Mouse (Mus musculus) adrenal gland, adult 8-10 months (tissue): Measurements from ENCODE around the gene Gucy1a1. TPM values are rescaled to one million over a fixed set of nuclear protein-coding genes. Genes with fewer than 3 reads are reported as not detected.
A peak's percentile ranks its signal among the peaks of the same experiment; 100 is the strongest.

Source experiments
- DNase-seq: peaks from one replicate; pipeline ENCODE4 v3.0.0; 2022
- microRNA-seq, 2 experiments: library from miRNA; unstranded; fragments of <30 nt; microRNA quantifications; one replicate each; pipeline ENCODE4 v1.2.0; 2022
- total RNA-seq, 4 experiments: library from RNA; stranded (reverse); gene quantifications; 2 replicates each; pipeline ENCODE4 v1.2.4; 2022

The Gucy1a1 gene
- total RNA-seq, 4 experiments from 2014 or later, result 29.2 to 37.0 (median 30.8) TPM

DNA sequence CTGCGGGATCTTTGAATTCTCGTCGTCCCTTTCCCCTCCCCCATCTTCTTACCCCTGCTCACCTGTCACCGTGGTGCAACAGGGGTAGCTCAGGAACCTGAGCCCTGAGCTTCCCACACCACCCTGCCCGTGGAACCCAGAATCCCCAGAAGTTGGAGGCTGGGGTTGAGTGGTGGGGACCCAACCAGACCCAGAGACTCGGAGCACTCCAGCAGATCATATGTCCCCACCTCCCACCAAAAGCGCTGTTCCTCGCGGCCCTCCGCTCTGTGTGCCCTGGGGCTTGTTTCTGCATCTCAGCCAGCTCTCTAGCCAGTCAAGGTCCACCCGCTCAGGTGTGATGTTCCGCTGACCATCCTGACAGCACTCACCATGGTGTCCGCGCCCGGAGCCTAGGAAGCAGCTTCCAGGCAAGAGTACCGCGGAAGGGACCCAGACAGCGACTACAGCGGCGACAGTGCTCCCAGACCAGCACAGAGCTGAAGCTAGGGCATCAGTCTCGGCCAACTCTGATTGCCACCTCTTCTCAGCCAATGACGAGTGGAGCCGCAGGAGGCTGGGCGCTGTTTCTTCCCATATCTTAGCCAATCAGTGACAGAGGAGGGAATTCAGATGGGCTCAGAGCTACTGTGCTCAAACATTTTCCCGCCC is 71.3 kb downstream of the Gucy1a1 start, which contains the start of gene Gucy1b1:
Gene Gucy1b1 (minus strand): TSS at position 489 of the 651 bp plus-strand sequence.
- DNase-seq, result peak; percentile 29

DNA sequence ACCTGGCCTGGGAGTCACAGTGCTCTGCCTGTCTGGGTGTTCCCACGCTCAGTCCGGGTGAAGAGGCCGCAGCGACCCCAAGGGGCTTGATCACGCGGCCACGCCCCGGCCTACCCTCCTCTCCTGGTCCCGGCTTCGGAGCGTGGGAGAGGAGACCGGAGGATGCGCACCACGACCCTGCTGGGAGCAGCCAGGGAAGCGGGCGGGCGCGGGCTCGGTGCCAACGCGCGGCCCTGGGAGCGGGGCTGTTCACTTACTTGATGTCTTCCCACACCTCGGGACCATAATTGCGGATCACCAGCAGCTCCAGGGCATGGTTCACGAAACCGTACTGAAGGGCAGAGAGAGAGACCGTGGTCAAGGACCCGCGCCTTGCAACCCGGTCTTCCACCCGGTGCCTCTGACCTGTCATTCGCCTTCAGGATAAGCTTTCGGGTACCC is 71.8 kb downstream of the Gucy1a1 start:
- peak; percentile 6 for DNase-seq

- no peak for DNase-seq
Observed at GRCm38 (mm10) chr3:82067830-82068229, 77.8 kb downstream of the Gucy1a1 start.

- DNase-seq, result no peak
Observed at GRCm38 (mm10) chr3:82061402-82062180, 84.0 kb downstream of the Gucy1a1 start.

DNA sequence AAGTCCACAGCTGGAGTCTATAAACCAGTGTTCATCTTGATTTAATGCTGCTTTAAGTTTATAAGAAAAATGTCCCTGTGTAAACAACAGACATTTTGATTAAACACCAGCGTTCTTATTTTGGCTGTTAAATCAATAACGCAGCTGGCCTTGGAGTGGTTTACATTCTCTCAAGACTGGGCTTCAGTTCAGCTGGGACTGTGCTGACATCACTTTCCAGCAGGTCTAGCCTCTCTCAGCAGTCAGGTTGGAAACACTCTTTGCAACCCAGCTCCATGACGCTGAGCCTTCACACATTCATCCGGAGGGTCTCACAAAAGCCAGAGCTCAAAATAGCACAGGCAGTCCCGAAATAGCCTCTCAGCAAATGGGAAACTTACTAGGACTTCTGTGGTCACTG is 88.4 kb downstream of the Gucy1a1 start:
- no peak for DNase-seq

DNA sequence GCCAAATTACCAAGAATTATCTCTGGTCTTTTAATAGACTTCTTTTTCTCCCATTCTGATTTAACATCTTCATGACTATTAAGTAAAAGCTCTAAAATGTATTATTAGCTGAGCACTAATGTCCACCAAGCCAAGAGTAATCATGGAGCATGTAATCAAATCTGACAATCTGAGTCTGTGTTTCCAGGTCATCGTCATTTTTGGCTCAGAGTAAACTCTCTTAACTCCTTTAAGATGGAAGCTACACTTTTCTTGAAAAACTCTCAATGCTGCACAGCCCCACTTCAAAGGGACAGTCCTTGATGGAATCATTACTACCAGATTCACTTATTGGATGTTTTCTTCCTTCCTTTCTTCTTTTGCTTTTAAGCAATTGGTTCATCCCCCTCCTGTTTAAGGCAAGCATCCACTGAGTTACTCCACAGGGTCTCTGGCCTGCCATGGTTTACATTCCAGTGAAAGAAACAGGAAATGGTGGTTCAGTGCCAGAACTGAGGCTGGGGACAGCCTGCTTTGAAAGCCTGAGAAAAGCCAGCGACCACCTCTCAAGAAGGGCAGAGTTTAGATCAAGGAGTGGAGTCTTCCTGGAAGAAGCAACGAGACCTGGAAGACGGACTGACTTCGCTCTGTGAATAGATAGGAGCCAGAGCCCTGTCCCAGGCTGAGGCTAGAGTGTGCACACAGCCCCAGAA is 91.2 kb downstream of the Gucy1a1 start:
- DNase-seq, result no peak

- DNase-seq, result no peak
Observed at GRCm38 (mm10) chr3:82052029-82052428, 93.6 kb downstream of the Gucy1a1 start.

GRCm38 (mm10) chr3:82051468-82051867 is 94.1 kb downstream of the Gucy1a1 start:
- no peak for DNase-seq

DNA sequence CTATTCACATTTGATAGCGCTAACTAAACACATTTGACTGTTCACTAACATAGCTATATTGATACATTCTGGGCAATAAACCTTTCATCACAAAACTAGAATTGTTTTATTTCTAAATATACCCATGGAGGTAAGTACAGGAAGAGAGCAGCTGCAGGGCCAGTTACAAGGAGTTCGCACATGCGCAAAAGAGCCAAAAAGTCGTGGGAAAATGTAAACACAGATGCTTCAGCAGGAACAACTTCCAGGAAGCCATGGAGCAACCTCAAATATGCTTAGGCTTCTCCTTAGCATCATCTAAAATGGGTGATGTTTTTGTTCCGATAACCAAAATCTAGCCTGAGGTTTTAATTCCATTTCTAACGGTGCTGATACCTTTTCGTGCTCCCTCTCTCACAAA is 96.9 kb downstream of the Gucy1a1 start:
- DNase-seq, result no peak

- no peak for DNase-seq
Observed at GRCm38 (mm10) chr3:82048078-82048477, 97.5 kb downstream of the Gucy1a1 start.

- no peak for DNase-seq
Observed at GRCm38 (mm10) chr3:82047100-82047753, 98.4 kb downstream of the Gucy1a1 start.

DNA sequence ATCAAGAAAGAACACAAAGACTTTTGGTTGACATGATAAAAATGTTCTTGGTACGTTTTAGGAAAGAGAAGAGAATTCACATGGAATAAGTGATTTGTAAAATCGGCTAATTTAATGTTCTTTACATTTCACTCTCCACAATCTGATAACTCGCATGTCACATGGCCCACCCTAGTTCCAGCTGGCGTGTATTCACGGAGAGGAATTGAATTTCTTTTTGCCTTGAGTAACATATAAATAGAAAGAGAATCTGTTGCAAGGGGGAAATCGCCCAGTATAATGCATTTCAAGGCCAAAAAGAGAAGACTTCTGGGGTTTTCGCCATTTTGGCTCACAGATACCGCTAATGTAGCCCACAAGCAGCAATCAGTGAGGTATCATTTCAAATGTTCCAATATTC is 99.5 kb downstream of the Gucy1a1 start:
- no peak for DNase-seq

DNA sequence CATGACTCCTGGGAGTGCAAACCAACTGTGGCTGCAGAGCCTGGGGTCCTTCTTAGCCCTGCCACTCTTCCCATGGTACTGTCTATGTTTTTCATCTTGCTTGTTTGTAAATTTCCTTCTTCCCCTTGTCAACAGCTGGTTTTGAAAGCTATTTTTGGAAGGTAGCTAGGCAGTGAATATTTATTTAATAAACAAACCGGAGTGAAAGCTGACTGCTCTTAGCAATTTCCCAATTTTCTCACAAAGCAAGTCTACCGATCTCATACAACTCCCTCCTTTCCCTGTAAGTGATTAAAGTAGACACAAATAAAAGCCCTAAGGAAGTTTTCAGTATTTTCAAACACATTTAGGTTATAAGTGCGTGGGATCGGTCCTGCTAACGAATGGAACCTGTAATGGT is 100.7 kb downstream of the Gucy1a1 start:
- DNase-seq, result no peak

GRCm38 (mm10) chr3:82043676-82044075 is 101.9 kb downstream of the Gucy1a1 start:
- DNase-seq, result no peak

Small RNAs within 50 kb of the gene (microRNA-seq; reads per million reads assigned to microRNA genes)
- gene Mir7010, result 0.18 to 0.50 reads per million in 2 experiments

Other genes with a start within 250 kb of the Gucy1a1 start
- gene Ctso, start 213.2 kb downstream of the Gucy1a1 start, total RNA-seq, result 10 to 100 TPM; 45.7 to 73.5 (median 59.5) TPM
- 1 to 10 TPM in 2 of 4 experiments, under 1 TPM in 1, not detected in 1; 0.40 to 3.5 (median 1.7) TPM for gene Tdo2, start 169.6 kb downstream of the Gucy1a1 start, total RNA-seq
- gene Asic5, start 163.5 kb downstream of the Gucy1a1 start, total RNA-seq, result not detected
- 10 to 100 TPM in 3 of 4 experiments, 1 to 10 TPM in 1; 8.1 to 12.4 (median 10.6) TPM for gene Gucy1b1, start 71.1 kb downstream of the Gucy1a1 start, total RNA-seq
- gene Map9, start 212.3 kb upstream of the Gucy1a1 start, total RNA-seq, result 1 to 10 TPM; 7.5 to 7.9 (median 7.7) TPM